ENCODE assay signal across 25 mouse cellular contexts in genomic region chr6:65531232-65531848, GRCm38 (mm10). TPM values are rescaled to one million over a fixed set of nuclear protein-coding genes. Genes with fewer than 3 reads are reported as not detected.
A peak's percentile ranks its signal among the peaks of the same experiment; 100 is the strongest.
DNase-seq lines count a peak whose midpoint lies in the region; ATAC-seq lines count a peak whose summit lies in the region.
"Had no signal": no experiment of that assay in that cellular context is flagged by ENCODE, and none has a peak within 500 bp of the region (broad histone marks: within the 10 kb centered on the region; RNA-seq: fewer than 3 reads in every experiment).

No protein-coding gene starts in this region.

- peak; percentile 45 for ATAC-seq in forebrain, embryonic 16.5 days
- ATAC-seq in forebrain, embryonic 14.5 days, result no peak
- ATAC-seq in midbrain, embryonic 11.5 days (ENCODE audit: low FRiP score), result 0 out of 2 replicates have a peak, but pooled peaks have one; percentile 42
- peak; percentile 52 for ATAC-seq in granulocyte monocyte progenitor cell, adult 5-6 weeks (replicated peaks; ENCODE audit: poor library complexity, severe bottlenecking)
- ATAC-seq in neural tube, embryonic 15.5 days (ENCODE audit: low FRiP score), result peak; percentile 47; the same call in 1 of the 2 replicates
- ATAC-seq: inflammation-experienced regulatory T-cells, adult 6 months had no signal

- H3K4me2 ChIP-seq in forebrain, embryonic 16.5 days (ENCODE audit: low read length), result no peak overlapping the region
- no peak overlapping the region for H3K4me2 ChIP-seq in forebrain, embryonic 14.5 days (ENCODE audit: low read length)
- no peak overlapping the region for H3K4me2 ChIP-seq in midbrain, embryonic 11.5 days
- no peak overlapping the region for H3K4me2 ChIP-seq in neural tube, embryonic 15.5 days
- H3K4me2 ChIP-seq: limb, embryonic 15.5 days; liver, embryonic 15.5 days had no signal

- H3K36me3 ChIP-seq in forebrain, embryonic 16.5 days (ENCODE audit: control insufficient read depth, insufficient read depth), result no peaks in the 10 kb centered on the region
- H3K36me3 ChIP-seq in forebrain, embryonic 14.5 days (ENCODE audit: control insufficient read depth, insufficient read depth, low read length), result no peaks in the 10 kb centered on the region
- H3K36me3 ChIP-seq in midbrain, embryonic 11.5 days (ENCODE audit: control insufficient read depth, insufficient read depth, low read length), result no peaks in the 10 kb centered on the region
- H3K36me3 ChIP-seq in midbrain, embryonic 10.5 days, result no peaks in the 10 kb centered on the region
- no peaks in the 10 kb centered on the region for H3K36me3 ChIP-seq in neural tube, embryonic 15.5 days
- H3K36me3 ChIP-seq: embryonic facial prominence, embryonic 10.5 days; limb, embryonic 15.5 days; liver, embryonic 15.5 days had no signal

- H3K9me3 ChIP-seq in forebrain, embryonic 16.5 days (ENCODE audit: control insufficient read depth, low read length), result no peaks in the 10 kb centered on the region
- no peaks in the 10 kb centered on the region for H3K9me3 ChIP-seq in forebrain, embryonic 14.5 days (replicated peaks; ENCODE audit: control insufficient read depth, low read length)
- H3K9me3 ChIP-seq in midbrain, embryonic 11.5 days (ENCODE audit: control insufficient read depth, low read length), result no peaks in the 10 kb centered on the region
- H3K9me3 ChIP-seq in midbrain, embryonic 10.5 days (replicated peaks), result no peaks in the 10 kb centered on the region
- no peaks in the 10 kb centered on the region for H3K9me3 ChIP-seq in neural tube, embryonic 15.5 days (replicated peaks)
- H3K9me3 ChIP-seq: embryonic facial prominence, embryonic 10.5 days; limb, embryonic 15.5 days; liver, embryonic 15.5 days had no signal

- H3K9ac ChIP-seq in forebrain, embryonic 16.5 days (replicated peaks; ENCODE audit: low read depth, low read length), result no peak overlapping the region
- H3K9ac ChIP-seq in forebrain, embryonic 14.5 days (ENCODE audit: low read length), result no peak overlapping the region
- no peak overlapping the region for H3K9ac ChIP-seq in midbrain, embryonic 11.5 days (ENCODE audit: low read length)
- no peak overlapping the region for H3K9ac ChIP-seq in neural tube, embryonic 15.5 days (replicated peaks)
- H3K9ac ChIP-seq: limb, embryonic 15.5 days; liver, embryonic 15.5 days had no signal

- no peaks in the 10 kb centered on the region for H3K27me3 ChIP-seq in forebrain, embryonic 16.5 days (replicated peaks; ENCODE audit: control insufficient read depth, insufficient read depth, low read length)
- no peaks in the 10 kb centered on the region for H3K27me3 ChIP-seq in forebrain, embryonic 14.5 days (replicated peaks; ENCODE audit: control insufficient read depth, insufficient read depth, low read length)
- H3K27me3 ChIP-seq in midbrain, embryonic 11.5 days (ENCODE audit: control insufficient read depth, insufficient read depth, low read length), result no peaks in the 10 kb centered on the region
- H3K27me3 ChIP-seq in midbrain, embryonic 10.5 days (ENCODE audit: low read depth, poor library complexity, severe bottlenecking), result no peaks in the 10 kb centered on the region
- H3K27me3 ChIP-seq in neural tube, embryonic 15.5 days (replicated peaks), result no peaks in the 10 kb centered on the region
- H3K27me3 ChIP-seq: CH12.LX; limb, embryonic 15.5 days; liver, embryonic 15.5 days had no signal

- intact Hi-C loops in heart, postnatal 25 days (cut with DNase I), result no loop called here

- no peak overlapping the region for H3K4me3 ChIP-seq in forebrain, embryonic 16.5 days (replicated peaks; ENCODE audit: low read length)
- no peak overlapping the region for H3K4me3 ChIP-seq in forebrain, embryonic 14.5 days (ENCODE audit: low read depth, low read length)
- H3K4me3 ChIP-seq in midbrain, embryonic 11.5 days (ENCODE audit: low read depth, low read length), result no peak overlapping the region
- no peak overlapping the region for H3K4me3 ChIP-seq in midbrain, embryonic 10.5 days
- H3K4me3 ChIP-seq in neural tube, embryonic 15.5 days (replicated peaks), result no peak overlapping the region
- H3K4me3 ChIP-seq: embryonic facial prominence, embryonic 10.5 days; heart, adult 2 months; limb, embryonic 15.5 days; liver, embryonic 15.5 days had no signal

- WGBS in forebrain, embryonic 16.5 days, result 76% methylated on average over 3 of the region's 3 CpGs
- 86% methylated on average over 3 of the region's 3 CpGs for WGBS in forebrain, embryonic 14.5 days
- 77% methylated on average over 3 of the region's 3 CpGs for WGBS in midbrain, embryonic 11.5 days
- WGBS in midbrain, embryonic 10.5 days, result 76% methylated on average over 3 of the region's 3 CpGs
- 47% methylated on average over 3 of the region's 3 CpGs for WGBS in neural tube, embryonic 15.5 days

- no peak for DNase-seq in forebrain, embryonic 14.5 days (ENCODE audit: low spot score)
- DNase-seq in midbrain, embryonic 11.5 days (ENCODE audit: low spot score, missing footprints), result no peak
- no peak for DNase-seq in midbrain, embryonic 10.5 days (ENCODE audit: low spot score)
- no peak for DNase-seq in heart, postnatal 25 days (ENCODE audit: low spot score)
- DNase-seq: adrenal gland, postnatal 14 days; cerebellum, adult 11-12 months; cerebellum, postnatal 36 days; gastrocnemius, postnatal 10 days; heart, adult 2 months; heart, postnatal 4 days; kidney, adult 2 months; kidney, postnatal 10 days; lung, postnatal 14 days; spleen, adult 18-20 months; thymus, postnatal 36 days had no signal

- H3K27ac ChIP-seq in forebrain, embryonic 16.5 days (ENCODE audit: low read length), result no peak overlapping the region
- no peak overlapping the region for H3K27ac ChIP-seq in forebrain, embryonic 14.5 days (ENCODE audit: low read depth, low read length)
- no peak overlapping the region for H3K27ac ChIP-seq in midbrain, embryonic 11.5 days (ENCODE audit: low read depth, low read length)
- H3K27ac ChIP-seq in midbrain, embryonic 10.5 days (replicated peaks), result no peak overlapping the region
- no peak overlapping the region for H3K27ac ChIP-seq in neural tube, embryonic 15.5 days (replicated peaks)
- H3K27ac ChIP-seq: embryonic facial prominence, embryonic 10.5 days; heart, adult 2 months; limb, embryonic 15.5 days; liver, embryonic 15.5 days had no signal

- no peaks in the 10 kb centered on the region for H3K4me1 ChIP-seq in forebrain, embryonic 16.5 days (replicated peaks; ENCODE audit: control insufficient read depth, insufficient read depth, low read length)
- no peaks in the 10 kb centered on the region for H3K4me1 ChIP-seq in forebrain, embryonic 14.5 days (ENCODE audit: control insufficient read depth, insufficient read depth, low read length)
- no peaks in the 10 kb centered on the region for H3K4me1 ChIP-seq in midbrain, embryonic 11.5 days (ENCODE audit: control insufficient read depth, insufficient read depth, low read length)
- no peaks in the 10 kb centered on the region for H3K4me1 ChIP-seq in midbrain, embryonic 10.5 days
- H3K4me1 ChIP-seq in neural tube, embryonic 15.5 days, result no peaks in the 10 kb centered on the region
- H3K4me1 ChIP-seq: embryonic facial prominence, embryonic 10.5 days; limb, embryonic 15.5 days; liver, embryonic 15.5 days had no signal

RNA-seq across cellular contexts. Expression of gene Tnip3, which starts 6.2 kb away (rescaled TPM):
- polyA plus RNA-seq in forebrain, embryonic 16.5 days (2015; fragmentation: Nextera tagmentation; extraction: Ambion mirVana), result not detected in 2 replicates
- polyA plus RNA-seq in forebrain, embryonic 14.5 days (2014; fragmentation: Nextera tagmentation; extraction: Ambion mirVana), result not detected in 2 replicates
- polyA plus RNA-seq in midbrain, embryonic 11.5 days (2014; fragmentation: Nextera tagmentation; extraction: Ambion mirVana), result 0.08 TPM in 1 of 2 replicates, not detected in the other
- 0.07 TPM in 1 of 2 replicates, not detected in the other for polyA plus RNA-seq in midbrain, embryonic 10.5 days (2016; fragmentation: Nextera tagmentation; extraction: Ambion mirVana)
- 0.23 TPM in 1 of 2 replicates, not detected in the other for total RNA-seq in granulocyte monocyte progenitor cell, adult 5-6 weeks (2014; fragmentation: Nextera tagmentation)
- 0.30 and 9.4 TPM in 2 replicates for total RNA-seq in granulocyte monocyte progenitor cell, adult 5-6 weeks (2017)
- polyA plus RNA-seq in neural tube, embryonic 15.5 days (2015; fragmentation: Nextera tagmentation; extraction: Ambion mirVana), result 0.19 TPM in 1 of 2 replicates, not detected in the other
- total RNA-seq in heart, postnatal 25 days (2021), result 1 to 10 TPM; 1.3 TPM
- total RNA-seq: layer of hippocampus, adult 8-10 months; MEL had no signal
- polyA plus RNA-seq: embryonic facial prominence, embryonic 10.5 days; liver, embryonic 15.5 days had no signal
